Mouse (Mus musculus) limb, embryonic 13.5 days (tissue): ENCODE data around the gene Rce1. TPM values are rescaled to one million over a fixed set of nuclear protein-coding genes. Genes with fewer than 3 reads are reported as not detected.

Experiments
- ATAC-seq: fragments of 200-750 bp; cut with Nextera tagmentation; 2 replicates; pipeline ENCODE4 v1.8.0; 2017; ENCODE audit warnings: low read depth, moderate number of reproducible peaks, moderate TSS enrichment; ENCODE audit not compliant: low FRiP score
- H3K27ac ChIP-seq: fragments of 300-500 bp; sonication (generic); 2 replicates; pipeline ENCODE4 v1.5.1; 2015; ENCODE audit warnings: inconsistent platforms, mild to moderate bottlenecking, moderate library complexity
- H3K27me3 ChIP-seq: fragments of 300-500 bp; sonication (generic); 2 replicates; pipeline ENCODE4 v1.6.1; 2015; ENCODE audit warnings: mild to moderate bottlenecking, inconsistent platforms
- H3K36me3 ChIP-seq: fragments of 300-500 bp; sonication (generic); 2 replicates; pipeline ENCODE4 v1.6.1; 2015; ENCODE audit warnings: inconsistent platforms, mild to moderate bottlenecking, moderate library complexity
- H3K4me1 ChIP-seq: fragments of 300-500 bp; sonication (generic); 2 replicates; pipeline ENCODE4 v1.6.1; 2015; ENCODE audit warnings: inconsistent platforms
- H3K4me2 ChIP-seq: fragments of 300-500 bp; sonication (generic); replicated peaks from 2 replicates; pipeline ENCODE4 v1.6.1; 2015; ENCODE audit warnings: inconsistent platforms, mild to moderate bottlenecking, moderate library complexity
- H3K4me3 ChIP-seq: fragments of 300-500 bp; sonication (generic); 2 replicates; pipeline ENCODE4 v1.5.1; 2015; ENCODE audit warnings: moderate library complexity, mild to moderate bottlenecking, inconsistent platforms
- H3K9ac ChIP-seq: fragments of 300-500 bp; sonication (generic); 2 replicates; pipeline ENCODE4 v1.6.1; 2015; ENCODE audit warnings: mild to moderate bottlenecking, inconsistent platforms
- H3K9me3 ChIP-seq: fragments of 300-500 bp; sonication (generic); 2 replicates; pipeline ENCODE4 v1.6.1; 2016; ENCODE audit warnings: inconsistent platforms
- WGBS: fragments of 180-500 bp; shearing (Covaris S2); methylation state at CpG from one replicate; pipeline ENCODE4 v1.1.7; 2015; 5-methylcytosine and 5-hydroxymethylcytosine counted together
- microRNA-seq: library from miRNA; unstranded; fragments of <30 nt; microRNA quantifications from one replicate; pipeline ENCODE4, GENCODE M21; 2016
- polyA plus RNA-seq: library from polyadenylated mRNA; unstranded; fragments of >200 nt; fragmentation: Nextera tagmentation; extraction: Ambion mirVana; gene quantifications from 2 replicates; pipeline ENCODE4 v1.2.1, GENCODE M21; 2015

Rce1 gene
- polyA plus RNA-seq, 1 experiment from 2014 or later, result 66.7 TPM

GRCm38 (mm10) chr19:4583856-4584255 is 41.6 kb downstream of the Rce1 start:
- Histone ChIP-seq H3K36me3 (no peaks in the 10 kb centered on the region), H3K27me3 (no peaks in the 10 kb centered on the region), H3K4me1 (no peaks in the 10 kb centered on the region), H3K27ac (no peak overlapping the region), H3K4me2 (no peak overlapping the region), H3K9me3 (no peaks in the 10 kb centered on the region), H3K9ac (no peak overlapping the region), H3K4me3 (no peak overlapping the region)
- ATAC-seq, result no peak
- 65% methylated on average over 2 of the region's 2 CpGs for WGBS

DNA sequence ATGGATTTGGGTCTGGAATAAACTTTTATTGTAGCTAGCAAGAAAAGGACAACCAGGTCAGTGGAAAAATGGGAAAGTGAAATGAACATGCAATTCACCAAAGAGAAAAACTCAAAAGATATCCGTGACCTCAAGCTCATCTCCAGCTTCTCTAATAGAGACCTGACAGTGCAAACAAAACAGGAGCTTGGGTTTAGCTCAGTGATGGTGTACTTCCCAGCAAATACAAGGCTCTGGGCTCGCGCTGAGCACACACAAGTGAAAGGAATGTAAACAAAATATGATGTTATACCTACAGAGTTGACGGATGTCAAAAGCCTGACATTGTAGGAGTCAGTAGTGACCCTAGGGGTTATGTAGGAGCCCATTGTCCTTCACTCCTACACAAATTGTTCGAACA is 46.1 kb downstream of the Rce1 start:
- Histone ChIP-seq H3K27ac (no peak overlapping the region), H3K36me3 (no peaks in the 10 kb centered on the region), H3K4me3 (no peak overlapping the region), H3K27me3 (no peaks in the 10 kb centered on the region), H3K9me3 (no peaks in the 10 kb centered on the region), H3K4me1 (no peaks in the 10 kb centered on the region), H3K4me2 (no peak overlapping the region), H3K9ac (no peak overlapping the region)
- WGBS, result 85% methylated on average over 5 of the region's 5 CpGs
- no peak for ATAC-seq

DNA sequence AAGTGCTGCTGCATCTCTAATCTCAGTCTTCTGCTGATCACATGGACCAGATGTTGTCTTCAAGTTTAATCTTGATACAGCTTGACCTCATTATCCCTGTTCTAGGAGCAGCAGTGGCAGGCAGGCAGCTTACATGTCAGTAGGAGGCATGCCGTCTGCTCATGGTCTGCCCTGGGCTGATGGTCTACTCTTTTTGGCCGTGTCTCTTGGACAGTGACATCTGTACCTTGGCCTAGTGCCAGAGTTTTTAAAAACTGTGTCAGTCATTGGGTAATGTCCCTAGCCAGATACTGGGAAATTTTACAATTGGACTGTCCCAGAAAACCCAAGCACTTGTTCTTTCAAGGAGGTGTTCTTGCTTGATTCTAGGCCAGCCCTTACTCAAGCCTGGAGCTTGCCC is 46.6 kb downstream of the Rce1 start:
- WGBS, result 66% methylated on average over 2 of the region's 2 CpGs
- Histone ChIP-seq H3K9ac (no peak overlapping the region), H3K4me1 (no peaks in the 10 kb centered on the region), H3K9me3 (no peaks in the 10 kb centered on the region), H3K27ac (no peak overlapping the region), H3K4me2 (no peak overlapping the region), H3K4me3 (no peak overlapping the region), H3K27me3 (no peaks in the 10 kb centered on the region), H3K36me3 (no peaks in the 10 kb centered on the region)
- ATAC-seq, result no peak

DNA sequence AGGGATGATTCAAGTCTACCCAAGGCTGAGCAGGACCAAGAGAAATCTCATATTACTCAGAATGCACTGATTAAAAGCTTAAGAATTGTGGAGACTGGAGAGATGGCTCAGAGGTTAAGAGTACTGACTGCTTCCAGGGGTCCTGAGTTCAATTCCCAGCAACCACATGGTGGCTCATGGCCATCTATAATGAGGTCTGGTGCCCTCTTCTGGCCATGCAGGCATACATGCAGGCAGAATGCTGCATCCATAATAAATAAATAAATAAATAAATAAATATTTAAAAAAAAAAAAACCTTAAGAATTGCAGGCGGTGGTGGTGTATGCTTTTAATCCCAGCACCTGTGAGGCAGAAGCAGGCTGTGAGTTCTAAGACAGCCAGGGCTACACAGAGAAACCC is 52.2 kb downstream of the Rce1 start:
- Histone ChIP-seq H3K9me3 (no peaks in the 10 kb centered on the region), H3K36me3 (no peaks in the 10 kb centered on the region), H3K9ac (no peak overlapping the region), H3K4me2 (no peak overlapping the region), H3K4me1 (no peaks in the 10 kb centered on the region), H3K4me3 (no peak overlapping the region), H3K27ac (no peak overlapping the region), H3K27me3 (no peaks in the 10 kb centered on the region)
- WGBS, result 71% methylated on average over 1 of the region's 1 CpGs
- no peak for ATAC-seq

Small RNAs within 50 kb of the gene (microRNA-seq; reads per million reads assigned to microRNA genes)
- gene Mir6986, result 1.0 reads per million

Other genes starting within 250 kb of the Rce1 start
- 53.9 TPM in 2 replicates for gene Kdm2a, start 227.4 kb downstream of the Rce1 start, polyA plus RNA-seq
- gene Rhod, start 186.2 kb downstream of the Rce1 start, polyA plus RNA-seq, result 51.2 and 53.9 TPM in 2 replicates
- 0.69 and 1.1 TPM in 2 replicates for gene Syt12, start 148.2 kb downstream of the Rce1 start, polyA plus RNA-seq
- gene 2010003K11Rik, start 127.1 kb downstream of the Rce1 start, polyA plus RNA-seq, result not detected in 2 replicates
- gene Pcx, start 115.2 kb downstream of the Rce1 start, polyA plus RNA-seq, result 22.1 and 22.8 TPM in 2 replicates
- gene Lrfn4, start 10.0 kb downstream of the Rce1 start, polyA plus RNA-seq, result 6.2 and 6.4 TPM in 2 replicates
- gene Gm960, start 73.0 kb upstream of the Rce1 start, polyA plus RNA-seq, result 7.1 and 7.6 TPM in 2 replicates
- 1.3 and 1.9 TPM in 2 replicates for gene Sptbn2, start 85.5 kb upstream of the Rce1 start, polyA plus RNA-seq
- 104 and 106 TPM in 2 replicates for gene Rbm4b, start 130.9 kb upstream of the Rce1 start, polyA plus RNA-seq
- 81.7 and 87.7 TPM in 2 replicates for gene Rbm4, start 168.3 kb upstream of the Rce1 start, polyA plus RNA-seq
- gene Gm21992, start 186.0 kb upstream of the Rce1 start, polyA plus RNA-seq, result 48.8 and 51.8 TPM in 2 replicates
- 83.5 and 89.7 TPM in 2 replicates for gene Rbm14, start 186.0 kb upstream of the Rce1 start, polyA plus RNA-seq
- 64.4 and 66.2 TPM in 2 replicates for gene Ccs, start 213.7 kb upstream of the Rce1 start, polyA plus RNA-seq
- gene Ccdc87, start 213.7 kb upstream of the Rce1 start, polyA plus RNA-seq, result not detected in 2 replicates
- gene Ctsf, start 229.5 kb upstream of the Rce1 start, polyA plus RNA-seq, result 41.5 and 43.7 TPM in 2 replicates